Mouse (Mus musculus): ENCODE data around the gene Vmn2r99.

Vmn2r99 gene

DNA sequence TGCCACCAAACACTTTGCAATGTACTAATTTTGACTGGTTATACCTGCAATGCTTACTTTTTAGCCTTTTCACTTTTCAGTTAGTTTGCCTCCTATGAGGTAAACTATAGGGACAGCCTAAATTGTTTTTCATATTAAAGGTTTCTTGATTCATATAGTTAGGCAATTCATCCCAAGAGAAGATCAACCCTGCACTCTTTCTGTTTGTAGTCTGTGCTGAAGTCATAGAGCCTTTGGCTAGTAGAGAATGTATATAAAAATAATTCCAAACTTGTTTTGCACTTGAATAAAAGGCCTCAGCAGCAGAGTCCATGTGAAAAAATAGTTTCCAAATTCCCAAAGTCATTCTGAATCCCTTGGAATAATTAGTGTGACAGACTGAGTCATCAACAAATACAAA is at the start of gene Vmn2r99:
TSS of gene Vmn2r99 (plus strand) at position 301 of the 400 bp plus-strand sequence.
- no peak for DNase-seq (ENCODE audit: low spot score in 2 of 2)

DNA sequence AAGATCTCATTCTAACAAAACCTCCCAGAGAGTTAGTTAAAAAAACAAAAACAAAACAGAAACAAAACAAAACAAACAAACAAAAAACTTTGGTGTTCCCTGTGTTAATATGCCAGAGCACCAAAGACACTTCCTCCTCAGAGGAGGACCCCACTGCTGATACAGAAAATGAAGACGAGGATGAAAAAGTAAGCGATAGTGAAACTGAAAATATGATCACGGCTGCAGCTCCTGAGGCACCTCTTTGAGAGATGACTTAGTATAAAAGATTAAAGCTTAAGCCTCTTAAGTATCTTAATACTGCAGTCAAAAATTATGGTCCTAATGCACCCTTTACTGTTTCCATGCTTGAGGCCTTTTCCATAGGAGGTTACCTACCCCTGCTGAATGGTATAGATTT is 75.9 kb downstream of the Vmn2r99 start:
- DNase-seq (ENCODE audit: low spot score in 2 of 2), result no peak

DNA sequence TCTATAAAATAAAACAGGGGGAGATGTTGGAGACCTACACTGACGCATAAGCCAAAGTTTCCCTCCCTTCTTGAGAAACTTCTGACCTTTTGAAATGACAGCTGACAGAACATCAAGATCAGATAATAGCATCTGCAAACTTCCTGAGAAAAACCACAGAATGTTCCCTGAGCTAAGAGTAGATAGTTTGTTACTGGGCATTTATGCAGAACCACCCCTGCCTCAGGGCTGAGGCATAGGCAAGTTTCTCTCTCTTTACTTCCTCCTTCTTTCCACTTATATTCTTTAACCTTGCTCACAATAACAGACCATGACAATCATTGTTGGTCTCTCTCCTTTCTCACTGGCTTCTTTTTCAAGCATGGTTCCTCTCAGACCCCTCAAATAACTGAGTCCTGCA is 83.2 kb downstream of the Vmn2r99 start:
- no peak for DNase-seq (ENCODE audit: low spot score in 2 of 2)
